Mouse (Mus musculus): Measurements from ENCODE around the gene Zfp239.
"Not testable (repeated sequence)": the region's sequence is repeated elsewhere in the genome, so short reads cannot be mapped to it uniquely, and the experiment has no call there.

- TF ChIP-seq EP300, CTCF (IDR thresholded peaks at IDR 0.05; ENCODE audit: low read depth): not testable (repeated sequence)
These were observed 11.6 kb downstream of the Zfp239 start for GRCm38 (mm10) chr6:117873450-117873849.

Data from heart, postnatal 0 days (tissue).